Mouse (Mus musculus) liver, adult 2 months (tissue): Measurements from ENCODE around the gene Kcnj5. TPM values are rescaled to one million over a fixed set of nuclear protein-coding genes. Genes with fewer than 3 reads are reported as not detected.

Experiments used
- DNase-seq: peaks from one replicate; pipeline ENCODE4 v3.0.0-alpha.2; 2011; ENCODE audit warnings: low read depth, low spot score; ENCODE audit errors: extremely low read depth
- H3K27ac ChIP-seq: fragments of 200-500 bp; replicated peaks from 2 replicates; pipeline ENCODE4 v1.5.1; 2012; ENCODE audit warnings: low read depth, mild to moderate bottlenecking, control low read depth, inconsistent platforms, low read length; ENCODE audit not compliant: insufficient read depth
- H3K27me3 ChIP-seq: fragments of 200-500 bp; 2 replicates; pipeline ENCODE4 v1.6.1; 2012; ENCODE audit warnings: mild to moderate bottlenecking, moderate library complexity, low read length, inconsistent platforms; ENCODE audit not compliant: control insufficient read depth, insufficient read depth
- H3K36me3 ChIP-seq: fragments of 200-500 bp; 2 replicates; pipeline ENCODE4 v1.6.1; 2012; ENCODE audit warnings: low read length, inconsistent platforms; ENCODE audit not compliant: control insufficient read depth, insufficient read depth
- H3K4me1 ChIP-seq: fragments of 200-500 bp; 2 replicates; pipeline ENCODE4 v1.6.1; 2011; ENCODE audit warnings: low read length; ENCODE audit not compliant: control insufficient read depth, insufficient read depth
- H3K4me3 ChIP-seq: fragments of 200-500 bp; 2 replicates; pipeline ENCODE4 v1.5.1; 2011; ENCODE audit warnings: low read depth, mild to moderate bottlenecking, control low read depth, low read length, moderate library complexity; ENCODE audit not compliant: insufficient read depth
- H3K79me2 ChIP-seq: fragments of 200-500 bp; 2 replicates; pipeline ENCODE4 v1.6.1; 2012; ENCODE audit warnings: inconsistent platforms, mild to moderate bottlenecking, low read length, moderate library complexity; ENCODE audit not compliant: control insufficient read depth, insufficient read depth
- H3K9ac ChIP-seq: fragments of 200-500 bp; 2 replicates; pipeline ENCODE4 v1.6.1; 2012; ENCODE audit warnings: low read depth, mild to moderate bottlenecking, control low read depth, inconsistent platforms, low read length
- CTCF ChIP-seq: fragments of 200-500 bp; IDR thresholded peaks from 2 replicates; pipeline ENCODE4 v1.5.1; 2011; ENCODE audit warnings: low read depth, low read length, control low read depth
- POLR2A ChIP-seq: fragments of 200-500 bp; IDR thresholded peaks from 2 replicates; pipeline ENCODE4 v1.6.1; 2011; ENCODE audit warnings: low read length, control low read depth; ENCODE audit not compliant: insufficient read depth; ENCODE audit errors: extremely low read depth
- WGBS: fragments of 180-500 bp; shearing (Covaris S2); methylation state at CpG from one replicate; pipeline ENCODE4 v1.1.7; 2018; 5-methylcytosine and 5-hydroxymethylcytosine counted together
- polyA plus RNA-seq: library from polyadenylated mRNA; depleted of rRNA; stranded (reverse); fragments of >200 nt; gene quantifications from 2 replicates; pipeline ENCODE4 v1.2.3, GENCODE M21; 2012
- total RNA-seq: library from RNA; depleted of rRNA; stranded (reverse); fragments of >200 nt; gene quantifications from 2 replicates; pipeline ENCODE4 v1.2.3, GENCODE M21; 2014

Kcnj5 gene
- total and polyA plus RNA-seq, 2 experiments, result under 0.01 to 0.06 TPM

DNA sequence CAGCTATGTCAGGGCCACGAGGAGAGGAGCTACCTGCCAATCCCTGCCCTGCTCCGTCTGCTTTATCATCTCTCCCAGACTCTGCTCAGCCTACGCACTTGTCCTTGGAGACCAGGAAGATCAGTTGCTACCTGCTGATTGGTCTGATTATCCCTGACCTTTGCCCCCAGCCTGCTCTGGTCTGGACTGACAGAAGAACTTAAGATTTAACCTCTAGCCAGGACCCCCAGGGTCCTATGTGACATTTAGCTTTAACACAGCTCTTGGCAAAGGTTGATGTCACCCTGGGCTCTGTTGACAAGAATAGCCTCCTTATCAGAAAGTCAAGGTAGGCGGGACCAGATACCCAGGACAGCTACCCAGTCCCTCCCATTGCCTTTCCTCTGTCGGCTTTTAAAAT, 3.3 kb downstream of the Kcnj5 start:
- H3K4me3 ChIP-seq, result no peak overlapping the region
- 20% methylated on average over 5 of the region's 5 CpGs for WGBS
- no peaks in the 10 kb centered on the region for H3K79me2 ChIP-seq
- no peak for DNase-seq
- H3K36me3 ChIP-seq, result no peaks in the 10 kb centered on the region
- peaks cover 5% of the 10 kb centered on the region; the same call in 1 of the 2 replicates for H3K27me3 ChIP-seq
- no peak overlapping the region for H3K27ac ChIP-seq
- H3K9ac ChIP-seq, result no peak overlapping the region
- H3K4me1 ChIP-seq, result no peaks in the 10 kb centered on the region
- no peak for TF ChIP-seq CTCF
- no peak for TF ChIP-seq POLR2A

DNA sequence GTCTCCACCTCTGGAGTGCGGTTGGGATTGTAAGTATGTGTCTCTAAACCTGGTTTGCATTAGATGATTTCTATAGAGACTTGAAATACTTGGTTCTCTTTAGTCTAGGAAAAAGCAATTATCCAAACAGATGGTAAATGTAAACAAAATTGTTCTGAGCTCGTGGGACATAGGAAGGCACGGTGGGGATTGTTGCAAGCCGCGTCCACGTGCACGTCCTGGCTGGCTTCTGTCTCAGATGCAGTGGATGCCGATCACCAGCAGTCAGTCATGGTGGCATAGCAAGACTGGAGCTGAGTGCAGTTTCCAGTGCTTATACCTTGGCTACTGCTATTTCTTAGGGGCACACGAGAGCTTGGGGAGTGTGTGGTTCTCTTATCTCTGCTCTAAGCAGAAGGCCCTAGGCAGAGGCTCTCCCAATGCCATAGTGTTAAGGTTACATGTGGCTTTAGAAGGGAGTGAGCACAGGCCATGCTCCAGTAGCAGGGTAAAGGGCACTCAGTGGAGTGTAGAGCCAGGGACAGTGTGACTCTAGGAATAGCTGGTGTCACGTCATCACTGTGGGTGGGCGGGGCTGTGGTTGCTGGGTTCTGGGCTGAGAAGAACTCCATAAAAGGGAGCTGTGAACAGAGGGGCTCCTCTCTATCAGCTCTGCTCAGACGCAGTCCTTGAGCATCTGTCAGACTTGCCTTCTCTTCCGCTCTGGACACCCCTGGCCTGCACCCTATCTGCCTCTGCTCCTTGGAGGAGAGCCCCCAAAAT, 8.6 kb downstream of the Kcnj5 start:
- Histone ChIP-seq H3K4me1 (no peaks in the 10 kb centered on the region), H3K9ac (no peak overlapping the region), H3K27me3 (no peaks in the 10 kb centered on the region), H3K4me3 (no peak overlapping the region), H3K27ac (no peak overlapping the region), H3K79me2 (no peaks in the 10 kb centered on the region), H3K36me3 (no peaks in the 10 kb centered on the region)
- DNase-seq, result no peak
- 82% methylated on average over 13 of the region's 13 CpGs for WGBS
- no peak for TF ChIP-seq CTCF
- no peak for TF ChIP-seq POLR2A

DNA sequence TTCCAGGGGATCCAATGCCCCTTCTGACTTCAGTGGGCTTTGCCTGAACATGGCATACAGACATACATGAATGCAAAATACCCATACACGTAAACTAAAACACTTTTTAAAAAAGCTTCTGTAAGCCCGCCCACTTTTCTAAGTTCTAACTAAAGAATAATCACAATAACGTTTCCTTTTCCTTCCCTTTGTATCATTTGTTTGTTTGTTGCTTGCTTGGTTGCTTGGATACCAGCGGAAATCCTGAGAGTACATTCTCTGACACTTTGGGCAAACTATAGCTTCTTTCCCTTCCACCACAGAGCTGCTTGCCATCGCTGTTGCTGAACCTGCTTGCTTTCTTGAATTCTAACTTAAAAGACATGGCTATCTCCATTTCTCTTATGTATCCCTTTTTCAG, 13.0 kb downstream of the Kcnj5 start:
- Histone ChIP-seq H3K79me2 (no peaks in the 10 kb centered on the region), H3K27me3 (no peaks in the 10 kb centered on the region), H3K4me3 (no peak overlapping the region), H3K9ac (no peak overlapping the region), H3K36me3 (no peaks in the 10 kb centered on the region), H3K4me1 (no peaks in the 10 kb centered on the region), H3K27ac (no peak overlapping the region)
- 58% methylated on average over 5 of the region's 5 CpGs for WGBS
- peak; percentile 3 for DNase-seq
- TF ChIP-seq POLR2A (no peak), CTCF (no peak)

DNA sequence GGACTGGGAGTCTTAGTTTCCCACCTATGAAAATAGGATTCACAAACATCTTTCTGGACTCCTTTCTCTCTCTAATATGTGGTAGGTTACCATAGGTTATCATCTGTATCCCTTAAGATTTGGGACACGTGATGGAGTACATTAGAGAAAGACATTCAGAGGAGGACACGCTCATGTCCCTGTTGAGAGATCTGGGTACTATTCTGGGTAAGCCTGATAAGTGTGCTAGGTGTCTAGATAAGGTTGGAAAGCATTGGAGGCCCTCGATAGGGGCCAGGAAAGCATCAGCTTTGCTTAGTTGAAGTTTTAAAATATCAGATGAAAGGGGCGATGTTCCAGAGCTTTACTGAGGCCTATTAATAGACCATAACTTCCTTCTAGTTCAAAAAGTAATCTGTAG, 15.4 kb downstream of the Kcnj5 start:
- no peak for TF ChIP-seq CTCF
- no peak for TF ChIP-seq POLR2A
- H3K36me3 ChIP-seq, result no peaks in the 10 kb centered on the region
- H3K27me3 ChIP-seq, result no peaks in the 10 kb centered on the region
- no peaks in the 10 kb centered on the region for H3K79me2 ChIP-seq
- WGBS, result 88% methylated on average over 4 of the region's 4 CpGs
- no peak overlapping the region for H3K4me3 ChIP-seq
- DNase-seq, result no peak
- no peak overlapping the region for H3K27ac ChIP-seq
- no peak overlapping the region for H3K9ac ChIP-seq
- H3K4me1 ChIP-seq, result no peaks in the 10 kb centered on the region

DNA sequence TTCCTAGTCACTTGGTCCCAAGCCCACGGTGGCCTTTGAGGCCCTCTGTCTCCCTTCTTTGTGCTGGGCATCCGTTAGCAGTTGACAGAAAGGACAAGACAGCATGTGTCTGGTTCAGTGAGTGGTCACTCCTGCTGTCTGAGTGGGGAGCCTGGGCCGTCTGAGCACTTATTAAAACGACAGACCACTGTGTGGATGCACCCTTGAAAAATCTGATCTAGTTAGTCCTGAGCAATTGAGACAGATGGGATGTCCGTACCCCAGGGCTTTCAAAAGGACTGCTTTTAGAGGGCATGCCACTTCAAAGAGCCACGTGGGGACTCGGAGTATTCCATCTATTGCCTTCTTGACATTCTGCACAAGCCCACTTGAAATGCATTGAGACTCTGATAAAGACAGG, 20.5 kb downstream of the Kcnj5 start:
- Histone ChIP-seq H3K9ac (no peak overlapping the region), H3K27me3 (no peaks in the 10 kb centered on the region), H3K27ac (no peak overlapping the region), H3K36me3 (no peaks in the 10 kb centered on the region), H3K4me3 (no peak overlapping the region), H3K79me2 (no peaks in the 10 kb centered on the region), H3K4me1 (0 out of 2 replicates have a peak, but pooled peaks cover 5% of the 10 kb centered on the region)
- TF ChIP-seq POLR2A, result no peak
- TF ChIP-seq CTCF, result no peak
- 75% methylated on average over 7 of the region's 7 CpGs for WGBS
- no peak for DNase-seq

DNA sequence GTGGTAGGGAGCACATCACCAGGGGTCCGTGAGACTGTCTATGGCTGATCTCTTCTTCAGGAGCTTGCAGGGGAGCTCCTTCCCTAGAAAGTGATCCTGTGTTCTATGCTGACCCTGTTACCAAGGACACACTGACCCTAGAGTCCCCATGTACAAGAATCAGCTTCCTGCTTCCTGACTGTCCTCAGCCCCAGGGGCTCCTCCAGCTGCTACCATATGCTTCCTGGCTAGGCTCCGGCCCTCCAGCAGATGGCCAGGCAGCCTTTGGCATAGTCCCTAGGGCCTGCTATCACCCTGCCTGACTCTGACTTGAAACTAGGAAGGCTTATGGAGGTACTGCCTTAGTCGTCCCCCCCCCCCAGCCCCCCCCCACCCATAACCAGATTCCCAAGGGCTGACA, 24.0 kb downstream of the Kcnj5 start:
- WGBS, result 58% methylated on average over 3 of the region's 3 CpGs
- H3K27ac ChIP-seq, result no peak overlapping the region; the same call in 1 of the 2 replicates
- no peak overlapping the region for H3K4me3 ChIP-seq
- H3K9ac ChIP-seq, result no peak overlapping the region
- H3K4me1 ChIP-seq, result 0 out of 2 replicates have a peak, but pooled peaks cover 5% of the 10 kb centered on the region
- peak; percentile 16 for DNase-seq
- H3K79me2 ChIP-seq, result no peaks in the 10 kb centered on the region
- TF ChIP-seq POLR2A, result no peak
- TF ChIP-seq CTCF, result peak; percentile 37
- no peaks in the 10 kb centered on the region for H3K27me3 ChIP-seq
- H3K36me3 ChIP-seq, result no peaks in the 10 kb centered on the region
